Mouse (Mus musculus) liver, embryonic 13.5 days (tissue): Measurements from ENCODE around the gene Gm38394. TPM values are rescaled to one million over a fixed set of nuclear protein-coding genes. Genes with fewer than 3 reads are reported as not detected.

Experiments used
- ATAC-seq: fragments of 200-750 bp; cut with Nextera tagmentation; 2 replicates; pipeline ENCODE4 v1.8.0; 2017; ENCODE audit warnings: low read depth, mild to moderate bottlenecking, moderate number of reproducible peaks, moderate library complexity
- DNase-seq: peaks from one replicate; pipeline ENCODE4 v3.0.0; 2022
- H3K27ac ChIP-seq: fragments of 300-500 bp; sonication (generic); 2 replicates; pipeline ENCODE4 v1.5.1; 2015; ENCODE audit warnings: moderate library complexity, mild to moderate bottlenecking, inconsistent platforms
- H3K27me3 ChIP-seq: fragments of 300-500 bp; sonication (generic); 2 replicates; pipeline ENCODE4 v1.6.1; 2015; ENCODE audit warnings: mild to moderate bottlenecking, inconsistent platforms
- H3K36me3 ChIP-seq: fragments of 300-500 bp; sonication (generic); 2 replicates; pipeline ENCODE4 v1.6.1; 2015; ENCODE audit warnings: mild to moderate bottlenecking, inconsistent platforms
- H3K4me1 ChIP-seq: fragments of 300-500 bp; sonication (generic); replicated peaks from 2 replicates; pipeline ENCODE4 v1.6.1; 2015; ENCODE audit warnings: inconsistent platforms
- H3K4me2 ChIP-seq: fragments of 300-500 bp; sonication (generic); 2 replicates; pipeline ENCODE4 v1.6.1; 2015; ENCODE audit warnings: inconsistent platforms, mild to moderate bottlenecking, moderate library complexity
- H3K4me3 ChIP-seq: fragments of 300-500 bp; sonication (generic); replicated peaks from 2 replicates; pipeline ENCODE4 v1.5.1; 2015; ENCODE audit warnings: mild to moderate bottlenecking, inconsistent platforms
- H3K9ac ChIP-seq: fragments of 300-500 bp; sonication (generic); 2 replicates; pipeline ENCODE4 v1.6.1; 2015; ENCODE audit warnings: mild to moderate bottlenecking, inconsistent platforms
- H3K9me3 ChIP-seq: fragments of 300-500 bp; sonication (generic); replicated peaks from 2 replicates; pipeline ENCODE4 v1.6.1; 2016; ENCODE audit warnings: inconsistent platforms
- WGBS: fragments of 180-500 bp; shearing (Covaris S2); methylation state at CpG from one replicate; pipeline ENCODE4 v1.1.7; 2015; ENCODE audit not compliant: insufficient replicate concordance; 5-methylcytosine and 5-hydroxymethylcytosine counted together
- polyA plus RNA-seq: library from polyadenylated mRNA; unstranded; fragments of >200 nt; fragmentation: Nextera tagmentation; extraction: Ambion mirVana; gene quantifications from 2 replicates; pipeline ENCODE4 v1.2.1, GENCODE M21; 2015

The Gm38394 gene
- polyA plus RNA-seq, 1 experiment from 2014 or later, result 0.97 TPM

- no peak for DNase-seq
- no peak overlapping the region for H3K4me3 ChIP-seq
- H3K4me1 ChIP-seq, result peaks cover 26% of the 10 kb centered on the region
- ATAC-seq, result no peak
- WGBS, result 75% methylated on average over 4 of the region's 4 CpGs
- no peaks in the 10 kb centered on the region for H3K27me3 ChIP-seq
- H3K36me3 ChIP-seq, result peaks cover 13% of the 10 kb centered on the region
- H3K9ac ChIP-seq, result no peak overlapping the region
- H3K9me3 ChIP-seq, result no peaks in the 10 kb centered on the region
- no peak overlapping the region for H3K27ac ChIP-seq
- H3K4me2 ChIP-seq, result no peak overlapping the region
Measured at GRCm38 (mm10) chr1:133663427-133663826, 2.3 kb upstream of the Gm38394 start.

DNA sequence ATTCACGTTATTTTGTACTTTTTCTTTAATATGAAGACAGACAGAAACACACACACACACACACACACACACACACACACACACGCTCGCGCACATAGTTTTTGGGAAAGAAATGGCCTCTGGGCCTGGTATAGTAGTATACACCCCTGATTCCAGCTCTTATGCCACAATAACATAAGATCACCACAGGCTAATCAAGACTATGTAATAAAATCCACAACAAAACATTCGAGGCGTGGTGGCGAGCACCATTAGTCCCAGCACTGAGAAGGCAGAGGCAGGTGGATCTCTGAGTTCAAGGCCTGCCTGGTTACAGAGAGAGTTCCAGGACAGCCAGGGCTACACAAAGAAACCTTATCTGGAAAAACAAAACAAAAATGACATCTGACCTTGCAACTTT is 1.8 kb upstream of the Gm38394 start:
- H3K36me3 ChIP-seq, result peaks cover 17% of the 10 kb centered on the region
- no peaks in the 10 kb centered on the region for H3K9me3 ChIP-seq
- H3K27me3 ChIP-seq, result no peaks in the 10 kb centered on the region
- peaks cover 31% of the 10 kb centered on the region for H3K4me1 ChIP-seq
- H3K4me2 ChIP-seq, result no peak overlapping the region
- ATAC-seq, result no peak
- 87% methylated on average over 7 of the region's 7 CpGs for WGBS
- no peak overlapping the region for H3K27ac ChIP-seq
- no peak overlapping the region for H3K4me3 ChIP-seq
- DNase-seq, result no peak
- H3K9ac ChIP-seq, result no peak overlapping the region

DNA sequence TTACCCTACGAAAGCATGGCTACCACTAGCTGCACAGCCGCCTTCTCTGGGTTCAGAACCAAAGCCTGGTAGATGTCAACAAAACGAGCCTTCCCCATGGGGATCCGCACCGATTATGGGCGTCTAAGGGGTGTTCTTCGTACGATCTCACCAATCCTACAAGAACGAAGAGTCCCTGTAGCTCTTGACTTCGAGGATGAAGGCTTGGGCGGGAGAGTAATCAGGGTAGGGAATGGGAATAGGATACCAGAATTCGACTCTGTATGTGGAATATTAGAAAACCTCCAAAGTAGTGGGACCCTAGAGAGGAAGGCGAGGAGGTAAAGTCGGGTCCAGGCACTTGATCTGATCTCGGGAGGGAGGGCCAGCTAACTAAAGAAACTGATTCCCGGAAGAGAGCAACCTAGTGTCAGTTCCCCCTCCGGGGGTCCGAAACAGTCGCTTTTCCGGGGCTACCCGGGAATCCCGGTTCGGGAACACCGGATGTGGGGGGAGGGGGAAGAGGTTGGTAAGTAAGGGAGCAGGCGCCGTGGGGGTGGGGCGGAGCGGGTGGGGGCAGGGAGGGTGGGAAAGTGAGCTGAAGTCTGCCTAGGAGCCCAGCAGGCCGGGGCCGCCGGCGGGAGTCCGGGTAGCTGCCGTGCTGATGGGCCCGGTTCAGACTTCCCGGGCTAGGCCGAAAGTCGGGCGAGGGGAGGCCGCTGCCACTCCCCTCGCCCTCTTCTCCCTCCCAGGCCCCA is 484 bp downstream of the Gm38394 start, which contains the start of gene Zbed6:
Gene Zbed6, minus strand, starts transcription at position 420 of the 737 bp plus-strand sequence.
- WGBS, result 1% methylated on average over 41 of the region's 41 CpGs
- H3K9ac ChIP-seq, result peak within 1 kb of the TSS; percentile 92
- H3K4me3 ChIP-seq, result peak within 1 kb of the TSS; percentile 85
- H3K9me3 ChIP-seq, result no peaks in the 10 kb centered on the region
- H3K36me3 ChIP-seq, result peaks cover 35% of the 10 kb centered on the region
- peak; percentile 75 for ATAC-seq
- H3K27ac ChIP-seq, result peak within 1 kb of the TSS; percentile 87
- peak; percentile 28 for DNase-seq
- peak within 1 kb of the TSS; percentile 86 for H3K4me2 ChIP-seq
- peaks cover 48% of the 10 kb centered on the region for H3K4me1 ChIP-seq
- H3K27me3 ChIP-seq, result no peaks in the 10 kb centered on the region

DNA sequence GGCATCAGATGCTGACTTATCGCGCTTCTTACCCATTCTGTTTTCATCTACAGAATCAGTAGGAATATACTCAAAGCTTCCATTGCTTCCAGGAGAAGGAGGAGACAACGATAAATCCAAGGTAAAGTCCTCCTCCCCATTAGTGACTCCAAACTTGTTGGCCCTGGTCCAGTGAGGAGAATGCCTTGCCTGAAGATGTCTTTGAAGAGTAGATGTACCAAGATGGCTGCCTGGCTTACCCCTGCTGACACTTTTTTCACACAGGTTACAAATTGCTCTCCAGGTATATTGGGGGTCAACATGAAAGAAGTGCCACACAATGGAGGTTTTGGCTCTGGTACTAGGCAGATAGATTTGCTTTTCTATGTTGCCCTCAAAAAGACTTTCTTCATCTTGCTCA is 2.2 kb downstream of the Gm38394 start:
- DNase-seq, result no peak
- H3K4me2 ChIP-seq, result peak overlapping the region; percentile 86; the same call in 1 of the 2 replicates

DNA sequence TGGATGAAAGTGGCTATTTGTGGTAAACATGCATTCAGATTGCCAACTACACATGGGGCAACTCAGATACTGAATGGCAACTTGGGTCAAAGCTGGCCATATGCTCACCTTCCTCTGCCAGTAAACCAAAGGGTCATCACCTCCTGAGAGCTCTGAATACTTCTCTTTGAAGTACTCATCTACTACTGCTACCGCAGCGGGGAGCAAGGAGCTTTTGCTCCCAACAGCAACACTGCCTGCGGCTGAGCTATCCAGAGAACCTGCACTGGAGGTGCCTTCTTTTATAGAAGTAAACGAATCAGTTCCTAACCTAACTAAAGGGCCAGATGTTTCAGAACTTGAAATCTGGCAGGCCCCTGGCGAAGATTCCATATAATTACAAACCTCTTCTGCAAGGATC is 4.3 kb downstream of the Gm38394 start:
- no peak overlapping the region for H3K9ac ChIP-seq
- H3K9me3 ChIP-seq, result no peaks in the 10 kb centered on the region
- ATAC-seq (no peak), DNase-seq (no peak)
- H3K4me3 ChIP-seq, result no peak overlapping the region
- H3K27me3 ChIP-seq, result no peaks in the 10 kb centered on the region
- H3K4me2 ChIP-seq, result no peak overlapping the region
- peaks cover 50% of the 10 kb centered on the region for H3K4me1 ChIP-seq
- 82% methylated on average over 5 of the region's 5 CpGs for WGBS
- H3K36me3 ChIP-seq, result peaks cover 49% of the 10 kb centered on the region
- H3K27ac ChIP-seq, result no peak overlapping the region

More for the DNA sequence above, 2.2 kb downstream of the Gm38394 start:
- Histone ChIP-seq H3K36me3 (peaks cover 42% of the 10 kb centered on the region), H3K27me3 (no peaks in the 10 kb centered on the region), H3K4me3 (no peak overlapping the region), H3K4me1 (peaks cover 48% of the 10 kb centered on the region), H3K9me3 (no peaks in the 10 kb centered on the region), H3K27ac (no peak overlapping the region), H3K9ac (no peak overlapping the region)
- ATAC-seq, result no peak
- 97% methylated on average over 3 of the region's 3 CpGs for WGBS

DNA sequence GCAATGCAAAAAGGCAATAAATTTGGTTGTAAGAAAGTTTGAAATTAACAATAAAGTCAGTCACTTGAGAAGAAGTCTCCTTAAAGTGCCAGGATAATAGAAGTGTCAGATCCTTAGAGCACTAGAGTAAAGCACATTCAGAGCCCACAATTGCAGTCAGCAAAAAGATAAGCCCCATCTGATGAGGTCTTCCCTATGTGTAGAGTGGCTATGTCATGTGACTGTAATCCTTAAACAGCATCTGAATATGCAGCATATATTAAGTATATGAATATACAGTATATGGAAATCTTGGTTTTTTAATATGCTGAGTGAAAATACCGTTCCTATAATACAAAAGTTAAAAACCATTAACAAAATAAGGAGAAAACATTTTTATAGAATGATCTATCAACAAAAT is 8.1 kb downstream of the Gm38394 start:
- H3K27me3 ChIP-seq, result no peaks in the 10 kb centered on the region
- no peak overlapping the region for H3K4me2 ChIP-seq
- no peak for DNase-seq
- no peaks in the 10 kb centered on the region for H3K9me3 ChIP-seq
- peaks cover 33% of the 10 kb centered on the region for H3K4me1 ChIP-seq
- WGBS, result 92% methylated on average over 1 of the region's 1 CpGs
- H3K4me3 ChIP-seq, result no peak overlapping the region
- H3K27ac ChIP-seq, result no peak overlapping the region
- ATAC-seq, result no peak
- H3K36me3 ChIP-seq, result peaks cover 49% of the 10 kb centered on the region
- no peak overlapping the region for H3K9ac ChIP-seq

DNA sequence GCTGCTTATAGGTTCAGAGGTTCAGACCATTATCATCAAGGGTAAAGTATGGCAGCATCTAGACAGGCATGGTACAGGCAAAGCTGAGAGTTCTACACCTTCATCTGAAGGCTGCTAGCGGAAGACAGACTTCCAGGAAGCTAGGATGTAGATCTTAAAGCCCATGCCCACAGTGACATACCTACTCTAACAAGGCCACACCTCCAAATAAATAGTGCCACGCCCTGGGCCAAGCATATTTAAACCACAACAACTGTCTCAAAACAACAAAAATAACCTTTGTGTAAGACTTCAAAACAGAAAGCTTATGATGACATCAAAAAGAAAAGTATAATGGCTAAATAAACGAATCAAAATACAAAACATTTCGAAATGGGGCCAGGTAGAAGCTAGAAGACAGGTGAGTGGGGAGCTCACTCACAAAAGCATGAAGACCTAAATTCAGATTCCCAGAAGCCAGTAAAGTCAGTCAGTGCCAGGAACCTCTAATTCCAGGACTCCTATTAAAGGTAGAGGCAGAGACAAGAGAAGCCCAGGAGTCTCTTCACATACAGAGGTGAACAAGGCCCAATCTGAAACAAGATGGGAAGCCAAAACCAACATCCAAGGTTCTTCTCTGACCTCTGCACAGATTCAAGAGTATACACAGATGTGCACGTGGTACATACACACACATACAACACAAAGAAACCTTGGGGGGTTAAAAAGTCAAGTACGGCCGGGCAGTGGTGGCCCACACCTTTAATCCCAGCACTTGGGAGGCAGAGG is 10.6 kb downstream of the Gm38394 start:
- 80% methylated on average over 7 of the region's 7 CpGs for WGBS
- H3K4me1 ChIP-seq, result peaks cover 16% of the 10 kb centered on the region
- H3K4me3 ChIP-seq, result no peak overlapping the region
- no peak overlapping the region for H3K4me2 ChIP-seq
- H3K9me3 ChIP-seq, result no peaks in the 10 kb centered on the region
- peaks cover 51% of the 10 kb centered on the region for H3K36me3 ChIP-seq
- H3K27ac ChIP-seq, result peak overlapping the region; percentile 9; the same call in 1 of the 2 replicates
- ATAC-seq (no peak), DNase-seq (no peak)
- H3K9ac ChIP-seq, result no peak overlapping the region
- H3K27me3 ChIP-seq, result no peaks in the 10 kb centered on the region

DNA sequence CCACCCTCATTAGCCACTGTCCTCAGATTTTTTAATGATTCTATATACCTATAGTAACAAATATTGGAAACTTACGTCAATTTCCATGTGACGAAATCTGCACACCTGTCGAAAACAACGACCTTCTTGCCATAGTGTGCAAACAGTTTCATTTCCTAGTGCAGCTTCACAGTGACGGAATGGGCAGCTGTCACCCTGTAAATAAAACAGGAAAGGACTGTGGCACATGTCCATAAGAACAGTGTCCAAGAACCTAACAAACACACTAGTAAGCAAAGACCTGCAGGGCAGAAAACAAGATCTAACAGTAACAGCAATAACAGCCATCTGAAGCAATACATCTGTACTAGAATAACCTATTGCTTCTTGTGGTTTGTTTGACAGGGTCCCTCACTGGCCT is 15.5 kb downstream of the Gm38394 start:
- H3K4me3 ChIP-seq, result no peak overlapping the region
- no peaks in the 10 kb centered on the region for H3K9me3 ChIP-seq
- no peak overlapping the region for H3K9ac ChIP-seq
- ATAC-seq, result no peak
- no peak overlapping the region for H3K4me2 ChIP-seq
- DNase-seq, result no peak
- peaks cover 76% of the 10 kb centered on the region for H3K36me3 ChIP-seq
- peaks cover 8% of the 10 kb centered on the region for H3K4me1 ChIP-seq
- H3K27ac ChIP-seq, result no peak overlapping the region
- WGBS, result 87% methylated on average over 5 of the region's 5 CpGs
- H3K27me3 ChIP-seq, result no peaks in the 10 kb centered on the region

- DNase-seq (no peak), ATAC-seq (no peak)
- no peaks in the 10 kb centered on the region for H3K27me3 ChIP-seq
- 89% methylated on average over 2 of the region's 2 CpGs for WGBS
- H3K9ac ChIP-seq, result no peak overlapping the region
- H3K4me1 ChIP-seq, result no peaks in the 10 kb centered on the region
- no peak overlapping the region for H3K27ac ChIP-seq
- H3K36me3 ChIP-seq, result peaks cover 98% of the 10 kb centered on the region
- H3K4me2 ChIP-seq, result no peak overlapping the region
- H3K4me3 ChIP-seq, result no peak overlapping the region
- H3K9me3 ChIP-seq, result no peaks in the 10 kb centered on the region
Measured at GRCm38 (mm10) chr1:133641163-133641562, 20.0 kb downstream of the Gm38394 start.

DNA sequence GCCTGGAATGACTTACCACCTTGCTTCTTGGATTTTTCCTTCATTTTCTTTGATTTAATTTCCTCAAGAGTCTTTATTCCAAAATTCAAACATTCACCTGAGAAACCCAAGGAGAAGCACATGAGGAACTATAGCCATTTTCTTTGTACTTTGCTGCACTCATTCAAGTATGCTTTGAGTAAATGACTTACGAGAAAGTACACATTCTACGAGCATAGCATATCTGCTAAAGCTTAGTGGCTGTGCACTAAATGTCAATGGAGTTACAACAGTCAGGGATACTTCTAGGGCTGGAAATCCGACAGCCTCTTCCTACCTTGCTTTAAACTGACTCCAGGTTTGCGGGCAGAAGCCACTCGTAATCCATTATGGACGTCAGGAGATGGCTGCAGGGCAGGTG is 22.6 kb downstream of the Gm38394 start:
- no peak overlapping the region for H3K4me2 ChIP-seq
- DNase-seq (no peak), ATAC-seq (no peak)
- H3K4me1 ChIP-seq, result no peaks in the 10 kb centered on the region
- peaks cover 96% of the 10 kb centered on the region for H3K36me3 ChIP-seq
- no peak overlapping the region for H3K27ac ChIP-seq
- no peaks in the 10 kb centered on the region for H3K27me3 ChIP-seq
- WGBS, result 86% methylated on average over 6 of the region's 6 CpGs
- H3K9me3 ChIP-seq, result no peaks in the 10 kb centered on the region
- no peak overlapping the region for H3K4me3 ChIP-seq
- no peak overlapping the region for H3K9ac ChIP-seq

- H3K36me3 ChIP-seq, result peaks cover 94% of the 10 kb centered on the region
- no peak for DNase-seq
Measured at GRCm38 (mm10) chr1:133632168-133632567, 28.9 kb downstream of the Gm38394 start.

More at GRCm38 (mm10) chr1:133632168-133632567, 28.9 kb downstream of the Gm38394 start:
- WGBS, result 89% methylated on average over 2 of the region's 2 CpGs
- no peak overlapping the region for H3K27ac ChIP-seq
- no peak overlapping the region for H3K4me2 ChIP-seq
- no peak overlapping the region for H3K4me3 ChIP-seq
- ATAC-seq, result no peak
- H3K9me3 ChIP-seq, result no peaks in the 10 kb centered on the region
- no peak overlapping the region for H3K9ac ChIP-seq
- no peaks in the 10 kb centered on the region for H3K27me3 ChIP-seq
- H3K4me1 ChIP-seq, result no peaks in the 10 kb centered on the region
